Mouse (Mus musculus) embryo, embryonic 10 days (tissue): ENCODE data around the gene Smg1.

Experiments used
- DNase-seq: peaks from one replicate; pipeline ENCODE4 v3.0.0-alpha.2; 2015; ENCODE audit warnings: low spot score

Gene Smg1

GRCm38 (mm10) chr7:118243453-118244385 is at the start of gene Smg1:
TSS of gene Smg1 (minus strand) at chr7:118243670.
- peak; percentile 98 for DNase-seq

GRCm38 (mm10) chr7:118283186-118283585 is 39.7 kb upstream of the Smg1 start:
- DNase-seq: no peak

- no peak for DNase-seq
These were observed 39.1 kb upstream of the Smg1 start for GRCm38 (mm10) chr7:118282543-118282942.

GRCm38 (mm10) chr7:118279521-118279920 is 36.1 kb upstream of the Smg1 start:
- no peak for DNase-seq

GRCm38 (mm10) chr7:118277335-118277910 is 34.0 kb upstream of the Smg1 start:
- no peak for DNase-seq

GRCm38 (mm10) chr7:118276684-118277334 is 33.3 kb upstream of the Smg1 start:
- no peak for DNase-seq

GRCm38 (mm10) chr7:118275265-118275664 is 31.8 kb upstream of the Smg1 start:
- no peak for DNase-seq

GRCm38 (mm10) chr7:118274851-118275250 is 31.4 kb upstream of the Smg1 start:
- DNase-seq: no peak

GRCm38 (mm10) chr7:118274169-118274568 is 30.7 kb upstream of the Smg1 start:
- no peak for DNase-seq

GRCm38 (mm10) chr7:118266099-118266498 is 22.6 kb upstream of the Smg1 start:
- DNase-seq: no peak

GRCm38 (mm10) chr7:118263606-118264005 is 20.1 kb upstream of the Smg1 start:
- no peak for DNase-seq

- DNase-seq: no peak
These were observed 18.9 kb upstream of the Smg1 start for GRCm38 (mm10) chr7:118262409-118262808.

- DNase-seq: no peak
These were observed 16.3 kb upstream of the Smg1 start for GRCm38 (mm10) chr7:118259676-118260305.

GRCm38 (mm10) chr7:118258451-118258850 is 15.0 kb upstream of the Smg1 start:
- no peak for DNase-seq

GRCm38 (mm10) chr7:118256740-118257139 is 13.3 kb upstream of the Smg1 start:
- no peak for DNase-seq

GRCm38 (mm10) chr7:118254460-118254859 is 11.0 kb upstream of the Smg1 start:
- DNase-seq: no peak

GRCm38 (mm10) chr7:118254015-118254414 is 10.5 kb upstream of the Smg1 start:
- no peak for DNase-seq

GRCm38 (mm10) chr7:118252979-118253378 is 9.5 kb upstream of the Smg1 start:
- no peak for DNase-seq

- DNase-seq: peak; percentile 16
These were observed 8.9 kb upstream of the Smg1 start for GRCm38 (mm10) chr7:118252349-118252748.

GRCm38 (mm10) chr7:118251392-118252170 is 8.1 kb upstream of the Smg1 start:
- no peak for DNase-seq

GRCm38 (mm10) chr7:118250482-118251160 is 7.2 kb upstream of the Smg1 start:
- DNase-seq: no peak
